Mouse (Mus musculus) adrenal gland, adult 18-20 months (tissue): ENCODE data around the gene AI413582. TPM values are rescaled to one million over a fixed set of nuclear protein-coding genes. Genes with fewer than 3 reads are reported as not detected.

Experiments used
- DNase-seq, 2 experiments: peaks; one replicate each; pipeline ENCODE4 v3.0.0; 2021 to 2022; ENCODE audit warnings: low spot score in 2 of 2
- long read RNA-seq, 2 experiments: library from polyadenylated mRNA; stranded (forward); transcript quantifications; one replicate each; pipeline ENCODE4 v2.0.0; 2021
- total RNA-seq, 2 experiments: library from RNA; stranded (reverse); gene quantifications; 1 replicate in 1 of 2; 2 replicates in 1 of 2; pipeline ENCODE4 v1.2.3; 2021

AI413582 gene
- total RNA-seq = 10 to 100 TPM; 20.1 to 21.7 TPM
- long read RNA-seq, experiment 1, partial matches to known transcripts = 1 of 4 reads
- long read RNA-seq, experiment 1, other reads (novel, unspliced or antisense) = 1 of 4 reads
- long read RNA-seq, experiment 2, transcript AI413582-204 (5 exons, 862 nt) = major isoform, 24 of 35 reads
- long read RNA-seq, experiment 2, partial matches to known transcripts = 6 of 35 reads
- long read RNA-seq, experiment 2, other reads (novel, unspliced or antisense) = 3 of 35 reads

GRCm38 (mm10) chr17:27565163-27565941 is at the start of gene AI413582:
TSS of gene AI413582 (minus strand) at chr17:27565756.
- peak; percentile 99 for DNase-seq

- no peak for DNase-seq
These were observed 47.5 kb upstream of the AI413582 start for GRCm38 (mm10) chr17:27613016-27613415.

DNA sequence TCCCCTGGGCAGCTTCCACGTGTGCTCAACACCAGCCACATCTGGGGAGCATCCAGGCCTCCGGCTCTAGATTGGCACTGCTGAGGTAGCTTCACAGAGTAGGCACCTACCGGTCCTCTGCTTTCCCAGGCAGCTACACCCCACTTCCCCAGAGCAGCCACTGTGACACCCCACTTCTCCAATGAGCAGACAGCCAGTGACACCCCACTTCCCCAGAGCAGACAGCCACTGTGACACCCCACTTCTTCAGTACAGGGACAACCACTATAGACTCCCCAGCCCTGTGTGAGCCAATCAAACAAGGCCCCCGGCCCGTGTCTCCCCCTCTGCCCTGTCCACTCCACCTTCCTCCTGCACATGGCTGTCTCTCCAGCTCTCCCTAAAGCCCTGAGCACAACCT is 46.4 kb upstream of the AI413582 start:
- DNase-seq = no peak

DNA sequence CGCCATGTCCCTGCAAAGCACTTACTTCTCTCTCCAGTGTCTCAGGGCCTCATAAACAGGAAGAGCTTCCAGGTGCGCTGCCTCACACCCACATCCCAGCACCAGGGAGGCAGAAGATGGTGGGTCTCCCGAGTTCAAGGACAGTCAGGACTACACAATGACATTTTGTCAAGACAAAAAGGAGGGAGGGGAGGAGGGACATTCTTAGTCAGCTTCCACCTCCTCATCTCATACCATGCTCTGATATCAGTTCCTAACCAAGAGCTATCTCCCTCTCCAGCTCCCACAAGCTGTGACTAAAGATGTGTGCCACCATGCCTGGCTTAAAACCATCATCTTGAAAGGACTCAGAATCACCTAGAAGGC is 45.9 kb upstream of the AI413582 start:
- no peak for DNase-seq

DNA sequence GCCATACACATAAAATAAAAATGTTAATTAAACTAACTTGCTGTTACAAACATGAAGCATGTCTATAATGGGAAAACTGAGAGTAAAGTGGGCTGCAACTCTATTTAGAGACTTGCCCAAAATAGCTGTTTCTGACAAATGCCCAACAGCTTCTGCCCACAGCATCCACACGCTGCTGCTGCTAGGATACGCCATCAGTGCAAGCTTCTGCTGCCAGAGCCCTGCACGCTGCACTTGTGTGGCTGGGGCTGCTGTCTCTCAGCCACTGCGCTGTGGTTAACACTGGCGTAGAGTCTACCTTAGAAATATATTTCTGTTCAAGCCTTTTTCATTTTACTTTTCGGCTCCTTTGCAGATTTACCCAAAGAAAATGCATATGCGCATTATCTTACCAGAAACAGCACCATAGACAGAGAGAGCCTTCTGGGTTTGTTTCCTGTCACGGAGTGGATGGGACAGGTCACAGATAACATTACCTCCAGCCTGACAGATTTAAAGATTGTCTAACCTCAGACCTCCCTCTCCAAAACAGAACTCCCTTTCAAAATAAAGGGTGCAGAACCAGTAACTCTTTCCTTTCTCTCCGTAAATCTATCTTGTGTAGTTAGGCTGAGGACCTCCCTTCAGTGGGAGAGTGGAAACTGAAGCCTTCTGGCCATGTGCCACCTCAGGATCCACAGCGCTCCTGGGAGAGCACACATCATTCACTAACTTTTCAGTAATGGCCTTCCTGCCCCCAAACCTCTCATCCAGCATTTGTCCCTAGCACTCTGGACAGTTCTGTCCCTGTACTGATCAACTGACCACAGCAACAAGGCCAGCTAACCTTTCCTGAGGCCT is 45.3 kb upstream of the AI413582 start:
- no peak for DNase-seq

GRCm38 (mm10) chr17:27609576-27609975 is 44.0 kb upstream of the AI413582 start:
- no peak for DNase-seq

DNA sequence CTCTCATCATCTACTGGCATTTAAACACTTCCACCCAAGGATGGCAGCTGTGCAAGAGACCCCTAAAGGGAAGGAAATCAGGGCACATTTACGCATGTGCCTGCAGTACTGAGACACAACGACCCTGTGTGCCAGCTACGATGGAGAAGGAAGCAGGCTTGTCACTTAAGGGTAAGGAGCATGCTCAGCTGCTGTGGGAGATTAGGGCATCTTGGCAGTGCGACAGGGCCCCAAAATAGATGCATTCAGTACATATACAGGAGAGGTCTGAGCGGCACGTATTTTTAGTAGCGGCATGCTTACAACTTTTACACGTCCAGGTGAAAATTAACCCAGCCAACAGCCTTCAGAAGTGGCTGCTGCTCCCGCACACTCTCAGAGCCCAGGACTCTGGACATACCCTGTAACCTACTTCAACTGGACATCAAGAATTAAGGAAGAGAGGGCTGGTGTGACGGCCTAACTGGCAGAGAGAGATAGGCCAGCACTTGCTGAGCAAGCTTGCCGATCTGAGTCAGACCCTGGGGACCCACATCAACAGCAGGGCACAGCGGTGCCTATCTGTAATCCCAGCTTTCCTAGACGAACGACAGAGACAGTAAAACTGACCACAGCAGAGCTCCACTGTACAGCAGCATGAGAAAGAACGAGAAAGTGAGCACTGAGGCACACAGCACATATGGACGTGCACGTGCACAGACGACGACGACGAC is 38.1 kb upstream of the AI413582 start:
- DNase-seq = no peak

DNA sequence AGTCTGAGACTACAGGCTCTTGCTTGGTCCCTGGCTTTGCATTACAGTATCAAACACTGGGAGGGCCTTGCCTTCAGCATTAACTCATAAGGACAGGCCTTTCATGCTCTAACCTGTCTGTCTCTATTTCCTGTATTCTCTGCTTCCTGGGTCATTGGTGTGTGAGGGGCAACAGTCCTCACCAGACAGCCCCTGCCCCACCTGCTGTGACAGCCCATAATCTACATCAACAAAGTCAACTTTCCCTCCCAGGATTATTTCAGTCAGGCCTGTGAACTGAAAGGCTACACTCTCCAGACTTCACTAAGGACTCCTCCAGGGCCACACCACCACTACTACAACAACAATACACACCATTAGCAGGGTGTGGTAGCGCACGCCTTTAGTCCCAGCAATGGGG is 37.5 kb upstream of the AI413582 start:
- no peak for DNase-seq

DNA sequence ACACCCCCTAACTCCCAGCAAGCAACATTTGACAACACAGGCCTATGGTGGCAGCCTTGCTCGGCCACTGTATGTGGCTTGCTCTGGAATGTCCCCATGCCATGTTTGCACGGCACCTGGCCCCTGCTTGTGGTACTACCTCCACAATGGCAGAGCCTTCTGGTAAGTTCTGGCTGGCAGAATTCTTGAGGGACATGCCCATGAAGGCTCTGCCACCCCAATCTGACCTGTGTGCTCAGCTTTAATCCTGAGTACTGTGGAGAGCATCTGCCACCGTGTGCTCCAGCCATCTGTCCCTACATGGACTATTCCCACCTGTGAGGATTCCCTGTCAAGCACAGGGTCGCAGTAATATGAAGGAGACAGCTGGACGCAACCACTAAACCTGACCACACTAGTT is 35.3 kb upstream of the AI413582 start:
- DNase-seq = no peak

- DNase-seq = no peak
These were observed 34.7 kb upstream of the AI413582 start for GRCm38 (mm10) chr17:27600286-27600685.

DNA sequence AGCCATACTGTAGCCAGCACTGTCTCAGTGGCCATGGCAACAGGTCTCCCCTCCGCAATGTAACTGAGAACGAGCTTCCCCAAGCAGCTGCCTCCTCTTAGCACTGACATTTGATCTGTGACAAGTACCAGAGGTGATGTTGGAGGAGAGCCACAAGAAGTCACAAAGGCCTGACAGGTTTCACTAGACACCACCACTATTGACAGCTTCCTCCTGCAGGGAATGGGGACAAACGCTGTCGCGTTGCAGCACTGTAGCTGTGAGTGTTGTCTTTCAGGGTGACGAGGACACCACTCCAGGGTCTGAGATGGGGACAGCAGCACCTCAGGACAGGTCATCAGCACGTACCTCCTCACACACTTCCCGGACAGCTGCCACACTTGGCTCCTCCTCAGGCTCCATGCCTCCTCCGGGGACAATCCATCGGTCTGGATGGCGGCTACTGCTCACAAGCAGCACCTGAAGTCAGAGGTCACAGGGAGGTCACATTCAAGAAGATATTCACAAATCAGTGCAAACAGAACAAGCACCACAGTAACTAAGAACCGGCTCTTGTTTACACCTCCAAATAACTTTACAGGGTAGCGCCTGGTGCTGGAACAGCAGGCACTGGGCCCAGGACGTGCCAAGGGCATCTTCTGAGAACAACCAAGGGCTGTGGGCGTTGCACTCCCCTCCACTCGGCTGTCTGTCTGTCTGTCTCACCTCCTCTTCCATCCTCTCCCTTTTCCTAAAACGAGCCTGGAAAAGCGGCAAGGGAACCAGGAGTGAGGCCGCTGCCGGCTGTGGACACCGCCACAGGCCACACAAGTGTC is 31.0 kb upstream of the AI413582 start:
- no peak for DNase-seq

GRCm38 (mm10) chr17:27595659-27596375 is 30.3 kb upstream of the AI413582 start:
- no peak for DNase-seq

DNA sequence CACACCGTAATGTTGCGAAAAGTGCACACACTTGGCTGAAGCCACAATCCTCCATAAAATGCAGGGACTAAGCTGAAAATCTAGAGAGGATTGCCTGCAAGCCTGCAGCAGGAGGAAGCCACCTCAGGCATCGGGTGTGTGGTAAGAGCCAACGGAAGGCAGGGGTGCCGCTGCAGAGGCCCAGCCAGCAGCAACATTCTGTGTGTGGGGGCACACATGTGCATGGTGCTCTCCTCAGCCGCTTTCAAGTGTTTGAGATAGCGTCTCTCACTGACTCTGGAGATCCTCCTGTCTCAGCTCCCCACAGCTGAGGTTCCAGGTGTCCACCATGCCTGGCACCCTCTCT is 27.0 kb upstream of the AI413582 start:
- DNase-seq = no peak

GRCm38 (mm10) chr17:27591826-27592564 is 26.4 kb upstream of the AI413582 start:
- DNase-seq = no peak

- DNase-seq = no peak
These were observed 22.7 kb upstream of the AI413582 start for GRCm38 (mm10) chr17:27588231-27588630.

DNA sequence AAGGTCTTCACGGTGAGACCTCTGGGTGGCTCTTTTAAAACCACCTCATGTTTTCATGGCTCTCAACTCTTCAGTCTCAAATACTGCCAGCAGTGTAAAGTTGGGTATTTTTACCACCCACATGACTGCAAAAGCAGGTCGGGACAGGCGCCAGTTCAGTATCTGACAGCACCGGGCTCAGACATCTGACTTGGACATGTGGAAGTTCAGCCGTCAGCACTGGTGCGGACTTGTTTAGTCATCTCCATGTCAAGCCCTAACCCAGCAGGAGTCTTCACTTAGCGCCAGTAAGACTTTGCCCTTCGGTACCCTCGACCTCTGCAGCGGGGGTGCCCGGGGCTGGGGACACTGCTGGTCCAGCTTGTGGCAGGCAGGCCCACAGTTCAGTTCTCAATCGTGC is 21.7 kb upstream of the AI413582 start:
- DNase-seq = no peak

DNA sequence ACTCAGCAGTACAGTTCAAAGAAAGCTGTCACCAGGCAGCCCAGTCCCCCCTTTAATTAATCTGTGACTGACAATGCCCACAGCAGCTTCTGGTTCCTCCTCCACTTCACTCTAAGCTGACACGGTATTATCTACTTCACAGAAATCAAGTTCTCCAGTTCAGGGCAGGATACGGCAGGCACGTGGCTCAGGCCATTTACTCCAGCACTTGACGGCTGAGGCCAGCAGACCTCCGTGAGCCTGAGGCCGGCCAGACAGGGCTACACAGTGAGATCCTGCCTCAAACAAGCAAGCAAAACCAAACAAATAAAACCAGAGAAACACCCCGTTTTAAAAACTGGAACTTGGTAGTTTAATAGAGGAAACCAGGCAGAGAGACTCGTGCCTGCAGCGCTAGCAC is 21.1 kb upstream of the AI413582 start:
- no peak for DNase-seq

- DNase-seq = no peak
These were observed 17.8 kb upstream of the AI413582 start for GRCm38 (mm10) chr17:27583185-27583894.
